Mouse (Mus musculus) MEL (cell line): ENCODE measurements at regions not wholly inside any gene's neighbourhood (a gene's known extent, or its start where the extent isn't known, plus 50 kb on each side); places are given as distances from the start of the nearest gene placed in this dataset.

Experiments
- DNase-seq: peaks from one replicate; pipeline ENCODE4 v3.0.0; 2011; ENCODE audit warnings: low read depth, low spot score
- H3K27ac ChIP-seq: 2 replicates; pipeline ENCODE4 v1.5.1; 2012; ENCODE audit warnings: low read depth, mild to moderate bottlenecking, control low read depth, low read length, moderate library complexity; ENCODE audit not compliant: control insufficient read depth
- H3K27me3 ChIP-seq, 2 experiments: fragments of 150-350 bp in 1 of 2; sonication (generic) in 1 of 2; 2 replicates each; pipeline ENCODE4 v1.6.1; 2012; ENCODE audit warnings: low read length in 2 of 2, mild to moderate bottlenecking in 2 of 2, improper control_type of control experiment in 1 of 2, moderate library complexity in 1 of 2; ENCODE audit not compliant: insufficient read depth in 2 of 2, control insufficient read depth in 1 of 2
- H3K36me3 ChIP-seq, 2 experiments: 2 replicates each; pipeline ENCODE4 v1.6.1; 2012 to 2014; ENCODE audit warnings: low read length in 2 of 2, improper control_type of control experiment in 1 of 2, inconsistent platforms in 1 of 2, mild to moderate bottlenecking in 1 of 2; ENCODE audit not compliant: insufficient read depth in 2 of 2, control insufficient read depth in 1 of 2
- H3K4me1 ChIP-seq, 2 experiments: fragments of 150-350 bp in 1 of 2; sonication (generic) in 1 of 2; 2 replicates each; pipeline ENCODE4 v1.6.1; 2012; ENCODE audit warnings: low read length in 2 of 2, improper control_type of control experiment in 1 of 2, mild to moderate bottlenecking in 1 of 2; ENCODE audit not compliant: insufficient read depth in 2 of 2, control insufficient read depth in 1 of 2
- H3K4me3 ChIP-seq, 2 experiments: fragments of 150-350 bp in 1 of 2; sonication (generic) in 1 of 2; 2 replicates each; pipeline ENCODE4 v1.5.1; 2012; ENCODE audit warnings: low read depth in 2 of 2, low read length in 2 of 2, mild to moderate bottlenecking in 2 of 2, moderate library complexity in 2 of 2, control low read depth in 1 of 2, improper control_type of control experiment in 1 of 2; ENCODE audit not compliant: control insufficient read depth in 1 of 2, insufficient read depth in 1 of 2
- H3K79me2 ChIP-seq: 2 replicates; pipeline ENCODE4 v1.6.1; 2012; ENCODE audit warnings: mild to moderate bottlenecking, low read length, moderate library complexity; ENCODE audit not compliant: control insufficient read depth, poor library complexity, insufficient read depth
- H3K9ac ChIP-seq: 2 replicates; pipeline ENCODE4 v1.6.1; 2012; ENCODE audit warnings: low read depth, mild to moderate bottlenecking, control low read depth, low read length, moderate library complexity; ENCODE audit not compliant: control insufficient read depth, poor library complexity, severe bottlenecking
- H3K9me3 ChIP-seq: fragments of 150-350 bp; sonication (generic); replicated peaks from 2 replicates; pipeline ENCODE4 v1.6.1; 2012; ENCODE audit warnings: mild to moderate bottlenecking, low read length, improper control_type of control experiment, moderate library complexity; ENCODE audit not compliant: insufficient read depth
- CHD2 ChIP-seq: IDR thresholded peaks from 2 replicates; pipeline ENCODE4 v1.6.1; 2011; ENCODE audit warnings: low read length, improper control_type of control experiment
- CTCF ChIP-seq, 3 experiments: IDR thresholded peaks in 2 of 3; conservative IDR thresholded peaks in 1 of 3; 2 replicates each; pipeline ENCODE4 v1.5.1; 2011 to 2012; ENCODE audit warnings: low read length in 3 of 3, low read depth in 2 of 3, mild to moderate bottlenecking in 2 of 3, improper control_type of control experiment in 1 of 3, inconsistent platforms in 1 of 3, mixed read lengths in 1 of 3, moderate library complexity in 1 of 3; ENCODE audit not compliant: control insufficient read depth in 1 of 3, insufficient read depth in 1 of 3, poor library complexity in 1 of 3, severe bottlenecking in 1 of 3
- EP300 ChIP-seq, 2 experiments: IDR thresholded peaks; 2 replicates each; pipeline ENCODE4 v1.6.1; 2011; ENCODE audit warnings: improper control_type of control experiment in 2 of 2, low read length in 2 of 2, low read depth in 1 of 2, mild to moderate bottlenecking in 1 of 2
- GABPA ChIP-seq: IDR thresholded peaks from 2 replicates; pipeline ENCODE4 v1.6.1; 2012; ENCODE audit warnings: low read depth, mild to moderate bottlenecking, inconsistent platforms, low read length, improper control_type of control experiment, moderate library complexity
- GATA1 ChIP-seq: IDR thresholded peaks from 2 replicates; pipeline ENCODE4 v1.6.1; 2011; ENCODE audit warnings: low read depth, low read length, improper control_type of control experiment
- HCFC1 ChIP-seq: IDR thresholded peaks from 2 replicates; pipeline ENCODE4 v1.6.1; 2012; ENCODE audit warnings: low read depth, mild to moderate bottlenecking, inconsistent platforms, low read length, improper control_type of control experiment, moderate library complexity
- JUND ChIP-seq: IDR thresholded peaks from 2 replicates; pipeline ENCODE4 v1.6.1; 2011; ENCODE audit warnings: low read depth, mild to moderate bottlenecking, improper control_type of control experiment, low read length
- KAT2A ChIP-seq: conservative IDR thresholded peaks from 2 replicates; pipeline ENCODE4 v1.6.1; 2012; ENCODE audit warnings: low read depth, low read length, improper control_type of control experiment, inconsistent platforms
- MAFK ChIP-seq: IDR thresholded peaks from 2 replicates; pipeline ENCODE4 v1.6.1; 2011; ENCODE audit warnings: low read depth, mild to moderate bottlenecking, low read length, improper control_type of control experiment, borderline replicate concordance
- MYB ChIP-seq: IDR thresholded peaks from 2 replicates; pipeline ENCODE4 v1.6.1; 2011; ENCODE audit warnings: mild to moderate bottlenecking, low read depth, low read length, improper control_type of control experiment
- MYC ChIP-seq: IDR thresholded peaks from 2 replicates; pipeline ENCODE4 v1.6.1; 2011; ENCODE audit warnings: low read depth, mild to moderate bottlenecking, low read length, improper control_type of control experiment, moderate library complexity
- NELFE ChIP-seq: IDR thresholded peaks from 2 replicates; pipeline ENCODE4 v1.6.1; 2011; ENCODE audit warnings: low read depth, low read length, improper control_type of control experiment
- RAD21 ChIP-seq: IDR thresholded peaks from 2 replicates; pipeline ENCODE4 v1.6.1; 2011; ENCODE audit warnings: mild to moderate bottlenecking, low read depth, low read length, improper control_type of control experiment
- SIN3A ChIP-seq: IDR thresholded peaks from 2 replicates; pipeline ENCODE4 v1.6.1; 2012; ENCODE audit warnings: low read length, improper control_type of control experiment, inconsistent platforms
- SMC3 ChIP-seq: IDR thresholded peaks from 2 replicates; pipeline ENCODE4 v1.6.1; 2011; ENCODE audit warnings: low read depth, low read length, improper control_type of control experiment
- TCF12 ChIP-seq: IDR thresholded peaks from 2 replicates; pipeline ENCODE4 v1.6.1; 2014; ENCODE audit warnings: low read depth, mild to moderate bottlenecking, inconsistent platforms, low read length, improper control_type of control experiment, moderate library complexity
- USF1 ChIP-seq: IDR thresholded peaks from 2 replicates; pipeline ENCODE4 v1.6.1; 2014; ENCODE audit warnings: low read depth, mild to moderate bottlenecking, inconsistent platforms, low read length, improper control_type of control experiment, moderate library complexity
- ZMIZ1 ChIP-seq: IDR thresholded peaks from 2 replicates; pipeline ENCODE4 v1.6.1; 2012; ENCODE audit warnings: low read depth, mild to moderate bottlenecking, inconsistent platforms, low read length, improper control_type of control experiment, moderate library complexity
- ZNF384 ChIP-seq: IDR thresholded peaks from 2 replicates; pipeline ENCODE4 v1.6.1; 2012; ENCODE audit warnings: low read depth, mild to moderate bottlenecking, inconsistent platforms, low read length, improper control_type of control experiment

DNA sequence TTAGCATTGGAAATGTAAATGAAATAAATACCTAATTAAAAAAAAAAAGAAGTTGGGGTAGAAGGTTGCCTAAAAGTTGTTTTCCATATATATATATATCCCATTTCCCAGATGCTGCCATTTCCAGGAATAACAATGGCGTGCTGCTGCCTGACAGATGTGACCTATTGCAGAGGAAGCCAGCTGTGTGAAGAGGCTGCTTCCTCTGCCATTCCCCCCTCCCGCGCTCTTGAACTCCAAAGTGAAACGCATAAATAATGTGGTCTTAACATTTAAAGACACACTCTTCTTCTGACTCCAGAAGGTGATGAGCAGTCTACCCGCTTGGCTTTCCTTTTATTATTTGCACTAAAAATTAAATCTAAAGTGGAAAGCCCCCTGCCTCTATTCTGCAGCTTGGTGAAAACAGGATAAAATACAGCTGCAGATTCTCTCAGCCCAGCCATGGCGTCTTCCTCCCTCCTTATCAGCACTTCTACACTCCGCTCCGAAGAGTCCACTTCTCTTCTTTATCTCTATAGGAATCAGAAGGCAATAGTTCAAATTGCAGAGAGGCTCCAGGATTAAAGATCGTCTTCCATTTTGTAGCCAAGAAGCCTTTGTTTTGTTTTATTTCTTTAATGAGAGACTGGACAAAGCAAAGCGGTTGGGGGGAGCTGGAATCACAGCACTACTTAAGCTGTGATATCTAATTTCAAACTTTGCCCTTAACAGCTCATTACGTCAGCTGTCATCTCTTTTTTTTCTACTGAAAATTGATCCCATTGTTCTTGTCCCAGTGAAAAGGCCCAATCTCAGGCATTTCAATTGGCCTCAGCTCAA, 385.1 kb downstream of the Rapgef2 start:
- no peak overlapping the region for H3K27ac ChIP-seq
- DNase-seq = no peak
- no peaks in the 10 kb centered on the region for H3K9me3 ChIP-seq
- TF ChIP-seq MYC (no peak), SMC3 (no peak), ZMIZ1 (no peak), NELFE (no peak), KAT2A (no peak), HCFC1 (no peak), ZNF384 (no peak)
- TF ChIP-seq, all 39 proteins: peak for 0
- no peak overlapping the region for H3K9ac ChIP-seq
- no peaks in the 10 kb centered on the region for H3K79me2 ChIP-seq
- no peaks in the 10 kb centered on the region for H3K4me1 ChIP-seq
- no peak overlapping the region for H3K4me3 ChIP-seq
- peaks cover 0 to 3% of the 10 kb centered on the region in 2 experiments; a peak in 1 of 4 replicates for H3K27me3 ChIP-seq
- H3K36me3 ChIP-seq = no peaks in the 10 kb centered on the region

DNA sequence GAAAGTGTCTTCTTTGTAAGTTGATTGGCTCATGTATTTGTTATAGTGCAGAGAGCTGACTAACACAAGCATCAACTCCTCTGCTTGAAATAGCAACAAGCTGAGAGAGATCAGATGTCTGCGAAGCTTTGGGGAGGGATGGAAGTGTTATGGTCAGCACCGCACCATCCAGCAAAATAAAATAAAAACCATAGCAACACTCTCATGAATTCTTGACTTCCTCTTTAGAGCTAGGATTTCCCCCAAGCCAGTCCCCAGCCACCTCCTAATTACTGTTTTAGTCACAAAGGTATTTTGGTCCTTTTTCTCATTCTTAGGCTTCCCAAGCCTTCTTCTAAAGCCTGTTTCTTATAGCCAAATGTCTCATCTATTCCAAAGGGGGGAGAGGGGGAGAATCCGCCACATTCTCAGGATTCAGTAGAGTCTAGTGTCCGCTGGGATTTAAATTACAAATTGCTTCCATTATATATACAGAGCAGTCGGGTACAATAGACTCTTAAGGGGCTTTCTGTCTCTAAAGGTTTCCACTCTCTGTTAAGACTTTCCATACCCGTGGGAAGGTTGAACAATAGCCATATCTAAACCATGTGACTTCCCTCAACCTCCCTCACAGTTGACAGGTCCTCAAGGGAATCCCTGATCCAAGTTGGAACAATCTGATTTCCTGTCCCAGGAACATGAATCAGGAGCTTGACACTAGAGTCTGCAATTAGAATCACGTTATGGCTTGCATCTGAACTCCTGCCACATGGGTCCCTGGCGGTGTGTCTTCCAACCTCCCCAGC, 386.7 kb downstream of the Rapgef2 start:
- Histone ChIP-seq H3K27ac (no peak overlapping the region), H3K9ac (no peak overlapping the region), H3K4me3 (no peak overlapping the region), H3K36me3 (no peaks in the 10 kb centered on the region), H3K79me2 (no peaks in the 10 kb centered on the region), H3K4me1 (no peaks in the 10 kb centered on the region), H3K27me3 (peaks cover 0 to 3% of the 10 kb centered on the region in 2 experiments; a peak in 2 of 4 replicates), H3K9me3 (no peaks in the 10 kb centered on the region)
- no peak for DNase-seq
- no peak for TF ChIP-seq HCFC1
- no peak for TF ChIP-seq TCF12
- TF ChIP-seq EP300 (IDR thresholded peaks at IDR 0.05; ENCODE audit: low read depth in 1 of 2, low read length in 2 of 2) = no peak
- no peak for TF ChIP-seq USF1
- TF ChIP-seq MAFK = no peak
- no peak for TF ChIP-seq GABPA
- no peak for TF ChIP-seq MYB
- no peak for TF ChIP-seq SIN3A
- TF ChIP-seq CHD2 = no peak
- TF ChIP-seq JUND = no peak
- no peak for TF ChIP-seq RAD21
- TF ChIP-seq GATA1 = no peak
- TF ChIP-seq CTCF (IDR thresholded peaks at IDR 0.05 in 2 of 3, conservative IDR thresholded peaks at IDR 0.05 in 1 of 3; ENCODE audit: control insufficient read depth in 1 of 3, insufficient read depth in 1 of 3, low read depth in 2 of 3, low read length in 3 of 3, poor library complexity in 1 of 3, severe bottlenecking in 1 of 3) = no peak
